Mouse (Mus musculus) adrenal gland, postnatal 36 days (tissue): Measurements from ENCODE around the gene Flt4. TPM values are rescaled to one million over a fixed set of nuclear protein-coding genes. Genes with fewer than 3 reads are reported as not detected.
A peak's percentile ranks its signal among the peaks of the same experiment; 100 is the strongest.

Experiments
- DNase-seq, 2 experiments: peaks; one replicate each; pipeline ENCODE4 v3.0.0; 2021; ENCODE audit warnings: mixed read lengths in 1 of 2
- total RNA-seq, 2 experiments: library from RNA; stranded (reverse); gene quantifications; 2 replicates each; pipeline ENCODE4 v1.2.3; 2021

The Flt4 gene
- total RNA-seq, 2 experiments from 2014 or later, result 15.6 to 19.2 TPM

GRCm38 (mm10) chr11:49645677-49646076, 36.6 kb downstream of the Flt4 start:
- DNase-seq, result no peak

GRCm38 (mm10) chr11:49650113-49650993, 41.3 kb downstream of the Flt4 start:
- DNase-seq, result peak in 1 of 2 experiments; percentile 21

DNA sequence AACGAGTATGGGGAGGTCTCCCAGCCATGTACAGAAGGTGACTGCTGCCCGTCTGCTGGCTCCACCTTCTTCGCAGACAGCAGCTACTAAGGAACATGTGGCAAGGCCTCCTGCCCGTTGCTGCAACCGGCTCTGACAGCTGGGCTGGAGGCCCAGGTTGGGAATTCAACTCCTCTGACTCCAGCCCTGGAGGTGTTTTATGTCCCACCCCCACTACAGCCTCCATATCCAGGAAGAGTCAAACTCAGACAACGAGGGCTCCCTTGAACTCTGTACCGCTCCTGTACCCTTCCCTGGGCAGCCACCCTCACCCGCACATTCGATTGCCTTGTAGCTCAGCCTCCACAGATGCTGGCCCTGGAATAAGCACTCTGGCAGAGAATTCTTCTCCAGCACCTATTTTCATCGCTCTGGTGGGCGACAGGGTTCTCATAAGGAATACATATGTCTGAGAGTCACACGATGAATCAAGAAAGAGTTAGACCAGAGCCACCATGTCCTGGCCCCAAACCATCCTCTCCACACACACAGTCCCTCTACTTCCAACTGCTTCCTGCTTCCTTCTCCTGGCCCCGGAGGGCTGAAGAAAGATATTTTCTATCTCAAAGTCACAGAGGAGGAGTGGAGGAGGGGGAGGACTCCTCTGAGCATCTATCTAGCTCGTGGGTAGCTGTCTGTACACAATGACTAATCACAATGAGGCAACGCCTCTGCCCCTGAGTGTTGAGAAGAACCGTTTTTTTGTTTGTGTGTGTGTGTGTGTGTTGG, 42.1 kb downstream of the Flt4 start:
- no peak for DNase-seq

GRCm38 (mm10) chr11:49651762-49652322, 42.8 kb downstream of the Flt4 start:
- DNase-seq, result no peak

DNA sequence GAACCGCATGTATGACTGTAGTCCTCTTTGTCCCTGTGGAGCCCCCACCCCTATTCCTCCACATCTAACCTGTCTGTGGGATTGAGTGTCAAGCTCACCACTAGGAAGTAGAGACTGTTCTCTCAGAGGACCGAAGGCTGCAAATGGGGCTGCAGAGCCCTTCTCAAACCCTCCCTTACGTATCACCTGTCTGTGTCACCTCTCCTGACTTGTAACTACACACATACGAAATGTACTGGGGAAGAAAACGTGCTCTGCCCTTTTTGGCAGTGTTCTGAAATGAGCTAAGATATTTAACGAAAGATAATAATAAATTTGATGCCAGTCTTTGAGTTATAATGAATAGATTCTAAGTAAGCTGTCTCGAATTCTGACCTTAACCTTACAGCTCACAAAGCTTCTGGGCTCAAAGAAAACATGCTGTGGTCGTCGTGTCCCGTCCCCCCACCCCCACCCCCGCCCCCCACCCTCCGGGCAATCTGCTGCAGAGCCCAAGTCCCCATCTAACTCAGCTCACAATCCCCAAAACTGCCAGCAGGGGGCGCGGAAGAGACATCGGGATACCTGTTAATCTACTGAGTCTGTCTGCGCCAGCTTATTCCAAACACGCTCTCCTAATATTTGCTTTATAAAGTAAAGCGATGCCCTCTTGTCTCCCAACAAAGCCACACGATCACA, 43.5 kb downstream of the Flt4 start:
- peak; percentile 87 to 89 for DNase-seq

- DNase-seq, result no peak
These were observed 44.0 kb downstream of the Flt4 start for GRCm38 (mm10) chr11:49653079-49653408.

DNA sequence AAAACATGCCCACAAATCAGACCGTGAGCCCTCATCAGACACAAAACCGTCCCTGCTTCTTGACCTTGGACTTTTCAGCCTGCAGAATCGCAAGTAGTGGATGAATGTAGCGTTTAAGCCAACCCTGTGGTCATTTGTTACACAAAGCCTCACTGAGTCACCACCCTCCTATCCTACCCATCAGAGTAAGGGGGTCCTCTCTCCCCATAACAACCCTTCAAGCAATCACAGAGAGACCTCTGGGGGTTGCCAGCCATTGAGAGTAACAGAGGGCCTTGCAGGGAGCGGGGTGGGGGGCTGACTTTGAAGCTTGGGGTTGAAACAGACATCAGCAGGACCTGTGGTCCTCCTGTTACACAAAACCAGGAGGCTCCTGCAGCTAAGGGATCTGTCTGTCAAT, 45.6 kb downstream of the Flt4 start:
- DNase-seq, result no peak

- no peak for DNase-seq
These were observed 46.4 kb downstream of the Flt4 start for GRCm38 (mm10) chr11:49655501-49655900.

- peak in 1 of 2 experiments; percentile 28 for DNase-seq
These were observed 49.0 kb downstream of the Flt4 start for GRCm38 (mm10) chr11:49658065-49658464.

DNA sequence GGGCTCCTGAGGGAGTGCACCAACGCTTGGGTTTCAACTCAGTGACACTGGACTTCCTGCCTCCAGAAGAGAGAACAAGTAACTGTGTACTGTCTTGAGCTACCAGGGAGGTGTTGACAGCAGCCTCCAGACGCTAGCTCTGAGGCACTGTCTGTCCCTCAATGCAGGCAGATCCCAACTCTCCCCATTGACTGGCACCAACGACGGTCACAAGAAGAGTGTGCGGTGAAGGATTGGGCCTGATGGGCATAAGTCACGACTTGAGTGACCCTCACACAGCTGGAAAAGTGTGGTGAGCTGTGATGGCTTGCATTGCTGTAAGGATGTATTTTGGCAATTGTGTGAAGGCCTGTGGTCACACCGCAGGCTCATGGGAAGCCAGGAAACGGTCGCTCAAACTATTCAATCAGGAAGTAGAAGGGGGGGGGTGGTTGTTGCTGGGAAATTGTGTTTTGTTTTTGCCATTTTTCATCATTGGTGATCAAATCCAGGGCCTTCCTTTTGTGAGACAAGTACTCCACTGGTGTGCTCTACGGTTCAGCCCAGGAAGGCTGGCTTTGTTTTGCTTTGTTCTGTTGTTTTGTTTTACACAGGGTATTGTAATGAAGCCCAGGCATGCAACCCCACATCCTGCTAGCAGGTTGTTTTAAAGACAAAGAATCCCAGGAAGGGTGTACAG, 49.9 kb downstream of the Flt4 start:
- no peak for DNase-seq

DNA sequence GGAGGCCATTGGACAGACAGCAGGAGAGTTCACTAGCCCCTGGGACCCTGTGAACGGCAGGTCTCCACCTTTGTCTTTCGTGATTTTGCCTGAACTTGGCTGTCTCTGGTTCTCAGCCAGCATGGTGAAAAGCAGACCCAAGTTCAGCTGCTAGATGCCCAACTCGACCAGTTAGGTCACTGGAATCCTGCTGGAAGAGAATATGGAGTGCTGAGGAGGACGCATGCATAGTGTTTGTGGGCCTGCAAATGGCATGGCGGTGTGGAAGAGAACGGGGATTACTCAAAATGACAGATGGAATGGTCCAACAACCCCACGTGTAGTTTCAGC, 50.4 kb downstream of the Flt4 start:
- no peak for DNase-seq

GRCm38 (mm10) chr11:49662292-49662780, 53.3 kb downstream of the Flt4 start:
- no peak for DNase-seq

GRCm38 (mm10) chr11:49663310-49663709, 54.2 kb downstream of the Flt4 start, which contains the start of gene Scgb3a1:
Scgb3a1 (plus strand) TSS chr11:49663610.
- DNase-seq, result no peak

DNA sequence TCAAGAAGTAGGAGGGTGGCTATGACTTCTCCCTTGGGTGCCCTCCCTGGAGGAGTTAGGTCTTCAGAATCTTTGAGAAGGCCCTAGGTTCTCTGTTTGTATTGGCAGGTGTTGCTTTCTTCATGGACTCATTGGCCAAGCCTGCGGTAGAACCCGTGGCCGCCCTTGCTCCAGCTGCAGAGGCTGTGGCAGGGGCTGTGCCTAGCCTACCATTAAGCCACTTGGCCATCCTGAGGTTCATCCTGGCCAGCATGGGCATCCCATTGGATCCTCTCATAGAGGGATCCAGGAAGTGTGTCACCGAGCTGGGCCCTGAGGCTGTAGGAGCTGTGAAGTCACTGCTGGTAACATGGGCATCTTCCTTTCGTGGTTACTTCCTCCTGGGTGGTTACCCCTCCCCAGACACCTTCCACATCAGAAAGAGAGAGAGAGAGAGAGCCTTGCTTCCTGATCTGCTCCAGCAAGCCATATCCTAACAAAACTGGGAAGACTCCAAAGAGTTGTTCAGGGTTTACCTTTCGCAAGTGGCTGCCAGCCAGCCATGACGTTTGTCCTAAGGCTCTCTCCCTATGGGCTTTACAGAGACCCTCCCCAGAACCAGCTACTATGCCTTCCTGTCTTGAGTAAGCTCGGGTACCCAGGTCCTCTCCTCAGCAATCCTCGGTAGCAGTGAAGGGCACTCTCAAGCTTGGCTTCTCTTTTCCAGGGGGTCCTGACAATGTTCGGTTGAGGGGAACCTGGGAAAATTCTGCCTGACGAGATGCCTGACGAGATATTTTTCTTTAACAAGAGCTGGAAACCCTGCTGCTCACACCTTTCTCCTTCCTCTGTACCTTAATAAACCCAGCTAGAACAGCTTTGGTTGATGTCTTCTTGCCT, 55.4 kb downstream of the Flt4 start:
- DNase-seq, result no peak

- DNase-seq, result no peak
These were observed 56.4 kb downstream of the Flt4 start for GRCm38 (mm10) chr11:49665462-49665861.

DNA sequence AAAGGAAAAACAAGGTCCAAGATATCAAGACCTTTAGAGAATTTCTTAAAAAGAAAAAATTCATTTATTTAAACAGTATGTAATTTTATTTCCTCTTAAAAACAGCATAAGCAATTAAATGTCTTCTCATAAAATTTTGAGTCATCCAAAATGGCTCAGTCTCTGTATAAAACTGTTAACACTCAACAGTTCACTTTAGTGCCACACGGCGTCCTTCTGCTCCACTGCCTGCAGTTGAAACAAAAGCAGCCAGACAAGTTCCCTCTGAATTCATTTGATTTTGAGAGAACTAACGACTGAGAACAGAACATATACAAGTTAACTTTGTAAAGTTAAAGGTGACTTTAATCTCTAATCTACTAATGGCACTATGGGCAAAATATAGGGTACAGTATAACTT, 64.4 kb downstream of the Flt4 start:
- no peak for DNase-seq

DNA sequence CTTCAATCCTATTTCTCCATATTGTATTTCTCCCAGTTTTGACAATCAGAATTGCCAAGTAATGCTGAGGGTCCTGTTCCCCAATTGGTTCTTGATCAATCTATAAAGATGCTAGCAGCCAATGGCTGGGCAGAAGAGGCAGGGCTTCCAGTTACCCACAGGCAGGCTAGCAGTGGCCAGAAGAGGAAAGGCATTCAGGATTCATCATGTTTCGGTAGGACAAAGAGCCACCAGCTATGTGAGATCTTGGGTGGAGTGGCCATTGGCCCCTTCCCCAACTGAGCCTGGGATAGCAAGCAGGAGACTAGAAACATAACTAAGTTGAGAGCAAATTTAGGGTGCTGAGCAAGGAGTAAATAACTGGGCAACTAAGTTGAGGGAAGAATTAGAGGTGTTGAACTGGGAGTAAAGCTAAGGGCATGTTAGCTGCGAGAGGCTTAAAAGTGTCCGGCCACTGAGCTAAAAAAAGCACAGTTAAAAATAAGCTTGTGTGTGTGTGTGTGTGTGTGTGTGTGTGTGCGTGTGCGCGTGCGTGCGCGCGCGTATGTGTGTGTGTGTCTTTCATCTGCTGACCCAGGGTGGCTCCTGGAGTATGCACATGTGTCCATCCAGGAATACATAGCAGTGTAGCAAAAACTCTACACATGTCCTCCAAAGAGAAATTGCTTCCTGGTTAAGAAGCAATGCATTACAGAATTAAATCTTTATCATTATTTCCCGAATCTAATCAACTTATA, 75.3 kb downstream of the Flt4 start:
- DNase-seq, result no peak

DNA sequence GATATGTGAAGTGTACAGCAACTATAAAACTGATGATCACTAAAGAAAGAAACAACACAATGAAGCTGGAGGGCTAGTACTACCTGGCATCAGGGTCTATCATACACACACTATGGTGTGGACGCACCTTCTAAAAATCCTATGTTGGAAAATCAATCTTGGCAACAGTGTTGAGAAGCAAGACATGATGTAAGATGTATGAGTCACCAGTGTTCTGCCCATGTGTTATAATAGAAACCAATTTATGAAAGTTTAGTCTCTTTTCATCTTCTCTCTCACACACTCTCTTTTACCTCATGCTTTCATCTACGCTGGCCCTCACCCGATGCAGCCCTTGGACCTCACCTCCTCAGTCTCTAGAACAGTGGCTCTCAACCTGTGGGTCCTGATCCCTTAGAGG, 86.0 kb downstream of the Flt4 start:
- DNase-seq, result no peak

DNA sequence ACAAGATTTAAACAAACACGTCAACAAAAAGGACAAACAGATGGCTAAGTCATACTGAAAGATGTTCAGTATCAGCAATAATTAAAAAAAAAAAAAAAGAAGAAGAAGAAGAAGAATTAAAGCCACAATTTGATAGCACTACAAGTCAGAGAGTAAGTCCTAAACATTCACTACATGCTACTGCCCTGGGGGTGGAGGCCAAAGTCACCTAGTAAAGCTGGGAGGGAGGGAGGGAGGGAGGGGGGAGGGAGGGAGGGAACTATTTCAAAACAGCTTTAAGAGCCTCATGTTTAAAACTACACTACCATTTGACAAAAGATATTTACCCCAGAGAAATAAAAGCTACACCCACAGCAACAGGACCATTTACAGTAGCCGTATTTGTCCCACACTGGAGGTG, 86.6 kb downstream of the Flt4 start:
- DNase-seq, result no peak

DNA sequence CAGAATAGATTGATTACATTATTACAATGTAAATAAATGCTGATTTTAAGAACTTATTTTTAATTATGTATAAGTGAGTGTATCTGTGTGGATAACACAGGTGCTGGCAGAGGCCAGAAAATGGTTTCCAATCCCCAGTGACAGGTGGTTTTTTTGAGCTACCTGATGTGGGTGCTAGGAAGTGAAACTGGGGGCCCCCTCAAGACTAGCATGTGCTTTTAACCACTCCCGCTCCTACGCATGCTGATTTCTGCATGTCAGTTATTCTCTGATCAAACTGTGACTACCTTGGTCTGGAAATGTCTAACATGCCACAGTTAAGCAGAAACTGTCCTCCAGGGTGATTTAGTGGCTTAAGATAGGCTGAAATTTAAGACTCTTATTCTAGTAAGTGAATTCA, 87.4 kb downstream of the Flt4 start:
- DNase-seq, result no peak
